Mouse (Mus musculus) cerebellum, adult (tissue): ENCODE measurements at regions not wholly inside any gene's neighbourhood (a gene's known extent, or its start where the extent isn't known, plus 50 kb on each side); places are given as distances from the start of the nearest gene placed in this dataset.

Experiments used
- ATAC-seq: cut with Nextera tagmentation; 2 replicates; pipeline ENCODE4 v1.9.2; 2017; ENCODE audit warnings: mild to moderate bottlenecking, moderate library complexity, mixed read lengths; ENCODE audit not compliant: insufficient number of reproducible peaks, low FRiP score, low TSS enrichment

GRCm38 (mm10) chr3:115495692-115496091 is 219.2 kb downstream of the S1pr1 start:
- no peak for ATAC-seq

GRCm38 (mm10) chr3:115468980-115469379 is 245.9 kb downstream of the S1pr1 start:
- ATAC-seq, result no peak

- no peak for ATAC-seq
These were observed 247.0 kb downstream of the S1pr1 start for GRCm38 (mm10) chr3:115467850-115468249.

GRCm38 (mm10) chr3:115462623-115463022 is 252.2 kb downstream of the S1pr1 start:
- no peak for ATAC-seq
